Mouse (Mus musculus): ENCODE data around the gene Greb1. TPM values are rescaled to one million over a fixed set of nuclear protein-coding genes. Genes with fewer than 3 reads are reported as not detected.

Greb1 gene
- total RNA-seq, 2 experiments from 2014 or later = 0.31 TPM

- intact Hi-C loops (cut with DNase I) = loop anchor here (5.0 kb wide), 1 partner anchor 82 kb away; the partner anchor contains the start of gene Rock2
- DNase-seq (ENCODE audit: low spot score) = peak; percentile 71
These were observed 10.1 kb upstream of the Greb1 start, which contains the start of gene E2f6 for GRCm38 (mm10) chr12:16810525-16811431. Gene E2f6, plus strand, starts transcription at chr12:16810963.

- DNase-seq (ENCODE audit: low spot score) = no peak
These were observed 7.4 kb upstream of the Greb1 start for GRCm38 (mm10) chr12:16808045-16808444.

GRCm38 (mm10) chr12:16805511-16805910, 4.8 kb upstream of the Greb1 start:
- intact Hi-C loops (cut with DNase I) = loop anchor here (1.0 to 5.0 kb wide), 3 partner anchors 88 to 452 kb away; no protein-coding TSS in a partner anchor
- peak; percentile 16 for DNase-seq (ENCODE audit: low spot score)

More at GRCm38 (mm10) chr12:16808045-16808444, 7.4 kb upstream of the Greb1 start:
- intact Hi-C loops (cut with DNase I) = loop anchor here (1.0 to 5.0 kb wide), 3 partner anchors 203 to 449 kb away; partner anchors contain the start of gene 2410004P03Rik

GRCm38 (mm10) chr12:16803956-16804430, 3.3 kb upstream of the Greb1 start:
- no peak for DNase-seq (ENCODE audit: low spot score)
- intact Hi-C loops (cut with DNase I) = loop anchor here (5.0 kb wide), 1 partner anchor 237 kb away; no protein-coding TSS in a partner anchor

- intact Hi-C loops (cut with DNase I) = loop anchor here (5.0 kb wide), 1 partner anchor 236 kb away; no protein-coding TSS in a partner anchor
- DNase-seq (ENCODE audit: low spot score) = no peak
These were observed 2.7 kb upstream of the Greb1 start for GRCm38 (mm10) chr12:16803237-16803955.

GRCm38 (mm10) chr12:16800959-16801315, 251 bp upstream of the Greb1 start:
- DNase-seq (ENCODE audit: low spot score) = no peak
- intact Hi-C loops (cut with DNase I) = loop anchor here (5.0 kb wide), 1 partner anchor 234 kb away; no protein-coding TSS in a partner anchor

- intact Hi-C loops (cut with DNase I) = loop anchor here (5.0 kb wide), 1 partner anchor 233 kb away; no protein-coding TSS in a partner anchor
- no peak for DNase-seq (ENCODE audit: low spot score)
These were observed 793 bp downstream of the Greb1 start for GRCm38 (mm10) chr12:16799928-16800258.

- intact Hi-C loops (cut with DNase I) = no loop called here
- DNase-seq (ENCODE audit: low spot score) = no peak
These were observed 1.8 kb downstream of the Greb1 start for GRCm38 (mm10) chr12:16798894-16799293.

- intact Hi-C loops (cut with DNase I) = no loop called here
These were observed 4.9 kb downstream of the Greb1 start for GRCm38 (mm10) chr12:16795781-16796180.

GRCm38 (mm10) chr12:16793371-16793770, 7.3 kb downstream of the Greb1 start:
- intact Hi-C loops (cut with DNase I) = no loop called here
- no peak for DNase-seq (ENCODE audit: low spot score)

More at GRCm38 (mm10) chr12:16795781-16796180, 4.9 kb downstream of the Greb1 start:
- DNase-seq (ENCODE audit: low spot score) = no peak

- intact Hi-C loops (cut with DNase I) = no loop called here
- no peak for DNase-seq (ENCODE audit: low spot score)
These were observed 10.2 kb downstream of the Greb1 start for GRCm38 (mm10) chr12:16790456-16790855.

GRCm38 (mm10) chr12:16789756-16790155, 10.9 kb downstream of the Greb1 start:
- no peak for DNase-seq (ENCODE audit: low spot score)
- intact Hi-C loops (cut with DNase I) = no loop called here

GRCm38 (mm10) chr12:16789199-16789598, 11.5 kb downstream of the Greb1 start:
- intact Hi-C loops (cut with DNase I) = no loop called here
- DNase-seq (ENCODE audit: low spot score) = no peak

GRCm38 (mm10) chr12:16788600-16788999, 12.1 kb downstream of the Greb1 start:
- intact Hi-C loops (cut with DNase I) = no loop called here

GRCm38 (mm10) chr12:16781034-16781746, 19.5 kb downstream of the Greb1 start:
- intact Hi-C loops (cut with DNase I) = no loop called here

More at GRCm38 (mm10) chr12:16788600-16788999, 12.1 kb downstream of the Greb1 start:
- DNase-seq (ENCODE audit: low spot score) = no peak

GRCm38 (mm10) chr12:16780320-16780719, 20.4 kb downstream of the Greb1 start:
- intact Hi-C loops (cut with DNase I) = no loop called here
- DNase-seq (ENCODE audit: low spot score) = no peak

More at GRCm38 (mm10) chr12:16781034-16781746, 19.5 kb downstream of the Greb1 start:
- no peak for DNase-seq (ENCODE audit: low spot score)

GRCm38 (mm10) chr12:16779165-16779564, 21.5 kb downstream of the Greb1 start:
- DNase-seq (ENCODE audit: low spot score) = no peak
- intact Hi-C loops (cut with DNase I) = no loop called here

GRCm38 (mm10) chr12:16778523-16778922, 22.2 kb downstream of the Greb1 start:
- no peak for DNase-seq (ENCODE audit: low spot score)
- intact Hi-C loops (cut with DNase I) = no loop called here

GRCm38 (mm10) chr12:16775351-16775750, 25.3 kb downstream of the Greb1 start:
- intact Hi-C loops (cut with DNase I) = no loop called here
- DNase-seq (ENCODE audit: low spot score) = no peak

- no peak for DNase-seq (ENCODE audit: low spot score)
- intact Hi-C loops (cut with DNase I) = no loop called here
These were observed 26.1 kb downstream of the Greb1 start for GRCm38 (mm10) chr12:16774605-16775004.
